Mouse (Mus musculus): ENCODE results near the gene Vmn2r6. TPM values are rescaled to one million over a fixed set of nuclear protein-coding genes. Genes with fewer than 3 reads are reported as not detected.
"Not testable (repeated sequence)": the region's sequence is repeated elsewhere in the genome, so short reads cannot be mapped to it uniquely, and the experiment has no call there.

The Vmn2r6 gene
- not detected for polyA plus RNA-seq (2021)

DNA sequence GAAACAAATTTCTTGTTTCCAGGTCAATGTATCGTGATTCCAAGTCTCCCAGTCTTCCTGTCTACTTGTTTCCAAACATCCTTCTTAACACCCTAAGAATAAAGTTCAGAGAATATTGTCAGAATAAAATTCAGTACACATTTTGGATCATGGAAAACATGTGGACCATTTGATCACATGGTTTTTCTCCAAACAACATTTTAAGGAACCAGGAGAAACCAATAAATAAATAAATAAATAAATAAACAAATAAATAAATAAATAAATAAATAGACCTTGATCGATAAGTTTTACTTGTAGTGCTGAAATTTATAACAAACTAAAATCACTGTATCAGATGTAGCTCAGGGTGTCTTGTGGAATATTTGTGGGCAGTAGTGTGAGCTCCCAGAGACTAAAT lies at the start of gene Vmn2r6:
Gene Vmn2r6 (minus strand): TSS at position 101 of the 400 bp plus-strand sequence.
- ATAC-seq; POLR2A ChIA-PET; H3K27me3 ChIP-seq; CTCF ChIA-PET; in situ Hi-C loops (cut with MboI; ENCODE audit: low pct_unique_long_range_greater_than_20kb); DNase-seq (ENCODE audit: low read depth, low spot score): not testable (repeated sequence)

DNA sequence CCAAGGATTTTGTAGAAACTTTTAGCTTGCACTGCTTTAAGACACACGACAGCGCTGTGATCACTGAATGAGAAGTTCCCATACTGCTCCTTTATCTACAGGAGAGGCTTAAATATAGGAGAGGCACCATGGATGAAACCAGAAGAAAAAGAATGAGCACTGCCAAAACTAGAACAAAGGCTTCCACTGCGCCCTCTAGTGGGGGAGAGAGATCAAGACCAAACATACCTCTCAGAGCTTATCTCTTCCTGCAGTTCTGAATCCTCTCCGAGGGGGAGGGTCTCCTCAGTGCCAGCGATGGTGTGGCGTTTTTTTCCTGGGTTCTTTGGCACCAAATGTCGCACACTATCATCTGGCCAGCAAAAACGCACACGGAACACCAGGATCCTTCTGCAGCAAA lies 22.0 kb upstream of the Vmn2r6 start:
- no peak for DNase-seq (ENCODE audit: low read depth, low spot score)
- H3K27me3 ChIP-seq: no peaks in the 10 kb centered on the region
- in situ Hi-C loops (cut with MboI; ENCODE audit: low pct_unique_long_range_greater_than_20kb): no loop called here
- POLR2A ChIA-PET: no interaction called here
- ATAC-seq: no peak
- CTCF ChIA-PET: no interaction called here
- peak; percentile 40 for TF ChIP-seq CTCF (IDR thresholded peaks at IDR 0.05)

- CTCF ChIA-PET; POLR2A ChIA-PET; H3K27me3 ChIP-seq; ATAC-seq; DNase-seq (ENCODE audit: low read depth, low spot score); in situ Hi-C loops (cut with MboI; ENCODE audit: low pct_unique_long_range_greater_than_20kb): not testable (repeated sequence)
These were observed 3.2 kb upstream of the Vmn2r6 start for GRCm38 (mm10) chr3:64568793-64569192.

- in situ Hi-C loops (cut with MboI; ENCODE audit: low pct_unique_long_range_greater_than_20kb); CTCF ChIA-PET; DNase-seq (ENCODE audit: low read depth, low spot score); ATAC-seq; H3K27me3 ChIP-seq; POLR2A ChIA-PET: not testable (repeated sequence)
These were observed 42.0 kb downstream of the Vmn2r6 start for GRCm38 (mm10) chr3:64523585-64523984.

DNA sequence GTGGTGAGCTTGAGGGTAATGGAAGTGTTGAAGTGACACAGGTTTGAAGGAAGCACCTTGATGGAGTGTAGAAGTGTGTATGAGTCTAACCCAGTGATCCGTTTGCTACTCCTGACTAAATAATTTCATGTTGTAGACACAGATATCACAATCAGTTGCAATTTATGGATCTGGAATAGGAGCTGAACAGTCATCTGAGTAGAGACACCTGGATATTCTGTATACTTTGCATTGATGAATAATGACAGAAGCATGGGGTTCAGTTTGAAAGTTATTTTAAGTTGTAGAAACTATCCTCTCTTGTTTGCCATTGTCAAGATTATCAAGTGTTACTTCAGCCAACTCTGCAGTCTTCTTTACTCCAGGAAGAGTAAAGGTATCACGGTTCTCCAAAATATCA lies 55.9 kb downstream of the Vmn2r6 start, which contains the start of gene Vmn2r5:
Gene Vmn2r5 (minus strand): TSS at position 101 of the 400 bp plus-strand sequence.
- in situ Hi-C loops (cut with MboI; ENCODE audit: low pct_unique_long_range_greater_than_20kb); H3K27me3 ChIP-seq; DNase-seq (ENCODE audit: low read depth, low spot score); ATAC-seq; CTCF ChIA-PET; POLR2A ChIA-PET: not testable (repeated sequence)

Other genes with a start within 250 kb of the Vmn2r6 start
- not detected for gene Vmn2r4, start 150.5 kb downstream of the Vmn2r6 start, polyA plus RNA-seq (2021)
- gene Vmn2r5, start 56.0 kb downstream of the Vmn2r6 start, polyA plus RNA-seq (2021): not detected

All from Patski (cell line).